Mouse (Mus musculus): ENCODE data around the gene Gm5105.

DNA sequence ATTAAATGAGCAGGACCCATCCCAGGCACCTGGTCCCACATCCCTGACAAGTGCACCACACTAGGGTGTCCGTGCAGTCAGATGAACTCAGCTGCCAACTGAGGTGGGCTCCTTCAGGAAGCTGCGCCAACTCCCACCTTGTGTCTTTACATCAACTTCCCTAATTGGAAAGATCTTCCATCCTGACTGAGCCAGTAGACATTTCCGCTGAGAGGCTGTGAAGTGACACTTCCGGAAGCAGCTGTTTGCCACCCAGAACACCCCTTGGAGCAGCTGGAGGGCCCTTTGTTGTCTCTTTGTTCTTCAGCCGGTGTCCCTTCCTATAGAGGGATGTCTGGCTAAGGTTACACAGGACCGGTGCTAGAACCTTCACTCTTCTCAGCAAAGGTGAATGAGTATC is 36.6 kb downstream of the Gm5105 start:
- no peak for TF ChIP-seq POLR2A (IDR thresholded peaks at IDR 0.05; ENCODE audit: control insufficient read depth, extremely low read depth, insufficient read depth, low read length, poor library complexity)
- TF ChIP-seq CTCF (IDR thresholded peaks at IDR 0.05; ENCODE audit: borderline replicate concordance, control insufficient read depth, extremely low read depth, insufficient read depth, low read length, poor library complexity) = no peak
